Mouse (Mus musculus) CD4-positive, CD25-positive, alpha-beta regulatory T cell, adult 2 months (primary cell): Measurements from ENCODE around the gene Trip12.

ENCODE experiments used
- DNase-seq: peaks from one replicate; pipeline ENCODE4 v3.0.0-alpha.2; 2012; ENCODE audit warnings: low read depth, low spot score

The Trip12 gene

GRCm38 (mm10) chr1:84795335-84795734 lies 45.0 kb downstream of the Trip12 start:
- no peak for DNase-seq

- no peak for DNase-seq
Measured at GRCm38 (mm10) chr1:84791393-84791792, 48.9 kb downstream of the Trip12 start.

- DNase-seq = peak; percentile 23
Measured at GRCm38 (mm10) chr1:84780630-84781029, 59.7 kb downstream of the Trip12 start.

- DNase-seq = no peak
Measured at GRCm38 (mm10) chr1:84777455-84777854, 62.9 kb downstream of the Trip12 start.

GRCm38 (mm10) chr1:84758843-84759242 lies 81.5 kb downstream of the Trip12 start:
- DNase-seq = no peak

- peak; percentile 26 for DNase-seq
Measured at GRCm38 (mm10) chr1:84742156-84742555, 98.2 kb downstream of the Trip12 start.

GRCm38 (mm10) chr1:84740080-84740479 lies 100.2 kb downstream of the Trip12 start:
- DNase-seq = no peak

GRCm38 (mm10) chr1:84737097-84737496 lies 103.2 kb downstream of the Trip12 start:
- no peak for DNase-seq

- peak; percentile 59 for DNase-seq
Measured at GRCm38 (mm10) chr1:84733799-84734198, 106.5 kb downstream of the Trip12 start.

GRCm38 (mm10) chr1:84731763-84732162 lies 108.6 kb downstream of the Trip12 start:
- DNase-seq = no peak

- no peak for DNase-seq
Measured at GRCm38 (mm10) chr1:84722841-84723240, 117.5 kb downstream of the Trip12 start.

GRCm38 (mm10) chr1:84722371-84722770 lies 117.9 kb downstream of the Trip12 start:
- DNase-seq = no peak

GRCm38 (mm10) chr1:84721942-84722341 lies 118.4 kb downstream of the Trip12 start:
- no peak for DNase-seq

GRCm38 (mm10) chr1:84709810-84710785 lies 130.2 kb downstream of the Trip12 start:
- DNase-seq = peak; percentile 52

- no peak for DNase-seq
Measured at GRCm38 (mm10) chr1:84709406-84709805, 130.9 kb downstream of the Trip12 start.

GRCm38 (mm10) chr1:84700254-84700653 lies 140.1 kb downstream of the Trip12 start:
- no peak for DNase-seq

- DNase-seq = peak; percentile 58
Measured at GRCm38 (mm10) chr1:84697136-84697535, 143.2 kb downstream of the Trip12 start.

- DNase-seq = peak; percentile 23
Measured at GRCm38 (mm10) chr1:84695517-84696411, 144.6 kb downstream of the Trip12 start, which contains the start of gene Dner. TSS of gene Dner (minus strand) at chr1:84696221.

- DNase-seq = no peak
Measured at GRCm38 (mm10) chr1:84694688-84695474, 145.4 kb downstream of the Trip12 start.

- DNase-seq = no peak
Measured at GRCm38 (mm10) chr1:84677910-84678309, 162.4 kb downstream of the Trip12 start.
